Mouse (Mus musculus) lung, adult 2 months (tissue): ENCODE results near the gene Sfmbt1. TPM values are rescaled to one million over a fixed set of nuclear protein-coding genes. Genes with fewer than 3 reads are reported as not detected.

Experiments
- DNase-seq: peaks from one replicate; pipeline ENCODE4 v3.0.0; 2022
- H3K4me1 ChIP-seq: fragments of 200-500 bp; 2 replicates; pipeline ENCODE4 v1.6.1; 2011; ENCODE audit warnings: low read length; ENCODE audit not compliant: control insufficient read depth, insufficient read depth
- H3K4me3 ChIP-seq: fragments of 200-500 bp; replicated peaks from 2 replicates; pipeline ENCODE3; 2011; ENCODE audit warnings: low read depth, mild to moderate bottlenecking, control low read depth, low read length; ENCODE audit errors: extremely low read depth
- CTCF ChIP-seq: fragments of 200-500 bp; IDR thresholded peaks from 2 replicates; pipeline ENCODE4 v1.5.1; 2011; ENCODE audit warnings: mild to moderate bottlenecking, low read length, control low read depth; ENCODE audit not compliant: insufficient read depth
- POLR2A ChIP-seq: fragments of 200-500 bp; IDR thresholded peaks from 2 replicates; pipeline ENCODE4 v1.6.1; 2011; ENCODE audit warnings: low read depth, mild to moderate bottlenecking, control low read depth, low read length, borderline replicate concordance; ENCODE audit errors: extremely low read depth
- WGBS: fragments of 180-500 bp; shearing (Covaris S2); methylation state at CpG from one replicate; pipeline ENCODE4 v1.1.7; 2018; 5-methylcytosine and 5-hydroxymethylcytosine counted together
- polyA plus RNA-seq: library from polyadenylated mRNA; depleted of rRNA; stranded (reverse); fragments of >200 nt; gene quantifications from 2 replicates; pipeline ENCODE4 v1.2.3, GENCODE M21; 2012

Sfmbt1 gene
- polyA plus RNA-seq, 1 experiment: 1.8 TPM

- no peaks in the 10 kb centered on the region for H3K4me1 ChIP-seq
- TF ChIP-seq POLR2A: no peak
- no peak for TF ChIP-seq CTCF
- no peak overlapping the region for H3K4me3 ChIP-seq
- 70% methylated on average over 2 of the region's 2 CpGs for WGBS
- DNase-seq: no peak
Measured at GRCm38 (mm10) chr14:30801756-30802155, 87.1 kb downstream of the Sfmbt1 start.

- TF ChIP-seq POLR2A (no peak), CTCF (no peak)
- DNase-seq: no peak
- peaks cover 4% of the 10 kb centered on the region; the same call in 1 of the 2 replicates for H3K4me1 ChIP-seq
- H3K4me3 ChIP-seq: no peak overlapping the region
- 55% methylated on average over 3 of the region's 3 CpGs for WGBS
Measured at GRCm38 (mm10) chr14:30821136-30821535, 106.5 kb downstream of the Sfmbt1 start.

GRCm38 (mm10) chr14:30824456-30824995, 109.9 kb downstream of the Sfmbt1 start:
- TF ChIP-seq CTCF: no peak
- no peak for TF ChIP-seq POLR2A
- DNase-seq: no peak
- no peak overlapping the region for H3K4me3 ChIP-seq
- 46% methylated on average over 6 of the region's 6 CpGs for WGBS
- H3K4me1 ChIP-seq: peaks cover 10% of the 10 kb centered on the region

GRCm38 (mm10) chr14:30825021-30825475, 110.4 kb downstream of the Sfmbt1 start:
- Histone ChIP-seq H3K4me3 (no peak overlapping the region), H3K4me1 (peaks cover 13% of the 10 kb centered on the region)
- DNase-seq: no peak
- WGBS: 35% methylated on average over 5 of the region's 5 CpGs
- TF ChIP-seq POLR2A: no peak
- no peak for TF ChIP-seq CTCF

- 0 out of 2 replicates have a peak, but pooled peaks have one; percentile 4 for TF ChIP-seq CTCF
- TF ChIP-seq POLR2A: peak; percentile 41; the same call in 1 of the 2 replicates
- under 1% methylated on average over 68 of the region's 68 CpGs for WGBS
- Histone ChIP-seq H3K4me1 (peaks cover 14% of the 10 kb centered on the region), H3K4me3 (peak within 1 kb of the TSS; percentile 83)
- DNase-seq: peak; percentile 91
Measured at GRCm38 (mm10) chr14:30825476-30826131, 111.0 kb downstream of the Sfmbt1 start, which contains the start of gene Tmem110. Gene Tmem110 (plus strand): TSS chr14:30825590.

- DNase-seq: no peak
- H3K4me3 ChIP-seq: peak overlapping the region; percentile 83
- peaks cover 17% of the 10 kb centered on the region for H3K4me1 ChIP-seq
- WGBS: 18% methylated on average over 17 of the region's 17 CpGs
- TF ChIP-seq CTCF: no peak
- no peak for TF ChIP-seq POLR2A
Measured at GRCm38 (mm10) chr14:30826174-30827140, 111.8 kb downstream of the Sfmbt1 start.

- TF ChIP-seq CTCF: no peak
- TF ChIP-seq POLR2A: no peak
- no peak for DNase-seq
- H3K4me3 ChIP-seq: no peak overlapping the region
- 51% methylated on average over 4 of the region's 4 CpGs for WGBS
- peaks cover 17% of the 10 kb centered on the region for H3K4me1 ChIP-seq
Measured at GRCm38 (mm10) chr14:30827480-30827879, 112.8 kb downstream of the Sfmbt1 start.

- no peak for DNase-seq
- 41% methylated on average over 4 of the region's 4 CpGs for WGBS
- Histone ChIP-seq H3K4me1 (peaks cover 17% of the 10 kb centered on the region), H3K4me3 (no peak overlapping the region)
- no peak for TF ChIP-seq CTCF
- TF ChIP-seq POLR2A: no peak
Measured at GRCm38 (mm10) chr14:30828077-30828476, 113.4 kb downstream of the Sfmbt1 start.

GRCm38 (mm10) chr14:30828635-30829460, 114.2 kb downstream of the Sfmbt1 start:
- 48% methylated on average over 11 of the region's 11 CpGs for WGBS
- TF ChIP-seq CTCF (no peak), POLR2A (no peak)
- DNase-seq: peak; percentile 61
- Histone ChIP-seq H3K4me1 (peaks cover 17% of the 10 kb centered on the region), H3K4me3 (no peak overlapping the region)
